Mouse (Mus musculus) spleen, adult 2 months (tissue): ENCODE data around the gene Slc18b1. TPM values are rescaled to one million over a fixed set of nuclear protein-coding genes. Genes with fewer than 3 reads are reported as not detected.

Experiments used
- DNase-seq, 2 experiments: peaks; one replicate each; pipeline versions ENCODE4 v3.0.0 to v3.0.0-alpha.2; 2012 to 2021; ENCODE audit warnings: low spot score in 2 of 2, low read depth in 1 of 2
- H3K27ac ChIP-seq: fragments of 200-500 bp; 2 replicates; pipeline ENCODE4 v1.5.1; 2012; ENCODE audit warnings: low read length, inconsistent platforms; ENCODE audit not compliant: insufficient read depth
- H3K27me3 ChIP-seq: fragments of 200-500 bp; 2 replicates; pipeline ENCODE4 v1.6.1; 2012; ENCODE audit warnings: mild to moderate bottlenecking, moderate library complexity, low read length, inconsistent platforms; ENCODE audit not compliant: control insufficient read depth, insufficient read depth
- H3K36me3 ChIP-seq: fragments of 200-500 bp; 2 replicates; pipeline ENCODE4 v1.6.1; 2012; ENCODE audit warnings: mild to moderate bottlenecking, low read length, inconsistent platforms; ENCODE audit not compliant: control insufficient read depth, insufficient read depth
- H3K4me1 ChIP-seq: fragments of 200-500 bp; 2 replicates; pipeline ENCODE4 v1.6.1; 2011; ENCODE audit warnings: inconsistent platforms; ENCODE audit not compliant: control insufficient read depth, insufficient read depth, insufficient read length
- H3K4me3 ChIP-seq: fragments of 200-500 bp; 2 replicates; pipeline ENCODE4 v1.5.1; 2011; ENCODE audit warnings: mild to moderate bottlenecking, inconsistent platforms; ENCODE audit not compliant: insufficient read depth, insufficient read length; ENCODE audit errors: extremely low read depth
- CTCF ChIP-seq: fragments of 200-500 bp; IDR thresholded peaks from 2 replicates; pipeline ENCODE4 v1.5.1; 2011; ENCODE audit warnings: mild to moderate bottlenecking, inconsistent platforms; ENCODE audit not compliant: insufficient read depth, insufficient read length, insufficient replicate concordance; ENCODE audit errors: extremely low read depth
- POLR2A ChIP-seq: fragments of 200-500 bp; IDR thresholded peaks from 2 replicates; pipeline ENCODE4 v1.6.1; 2011; ENCODE audit warnings: low read depth, low read length, inconsistent platforms
- WGBS: fragments of 180-500 bp; shearing (Covaris S2); methylation state at CpG from one replicate; pipeline ENCODE4 v1.1.7; 2018; 5-methylcytosine and 5-hydroxymethylcytosine counted together
- polyA plus RNA-seq: library from polyadenylated mRNA; depleted of rRNA; stranded (reverse); fragments of >200 nt; gene quantifications from 2 replicates; pipeline ENCODE4 v1.2.3, GENCODE M21; 2012; rRNA removed

Slc18b1 gene
- polyA plus RNA-seq: 1.1 TPM in 2 replicates

DNA sequence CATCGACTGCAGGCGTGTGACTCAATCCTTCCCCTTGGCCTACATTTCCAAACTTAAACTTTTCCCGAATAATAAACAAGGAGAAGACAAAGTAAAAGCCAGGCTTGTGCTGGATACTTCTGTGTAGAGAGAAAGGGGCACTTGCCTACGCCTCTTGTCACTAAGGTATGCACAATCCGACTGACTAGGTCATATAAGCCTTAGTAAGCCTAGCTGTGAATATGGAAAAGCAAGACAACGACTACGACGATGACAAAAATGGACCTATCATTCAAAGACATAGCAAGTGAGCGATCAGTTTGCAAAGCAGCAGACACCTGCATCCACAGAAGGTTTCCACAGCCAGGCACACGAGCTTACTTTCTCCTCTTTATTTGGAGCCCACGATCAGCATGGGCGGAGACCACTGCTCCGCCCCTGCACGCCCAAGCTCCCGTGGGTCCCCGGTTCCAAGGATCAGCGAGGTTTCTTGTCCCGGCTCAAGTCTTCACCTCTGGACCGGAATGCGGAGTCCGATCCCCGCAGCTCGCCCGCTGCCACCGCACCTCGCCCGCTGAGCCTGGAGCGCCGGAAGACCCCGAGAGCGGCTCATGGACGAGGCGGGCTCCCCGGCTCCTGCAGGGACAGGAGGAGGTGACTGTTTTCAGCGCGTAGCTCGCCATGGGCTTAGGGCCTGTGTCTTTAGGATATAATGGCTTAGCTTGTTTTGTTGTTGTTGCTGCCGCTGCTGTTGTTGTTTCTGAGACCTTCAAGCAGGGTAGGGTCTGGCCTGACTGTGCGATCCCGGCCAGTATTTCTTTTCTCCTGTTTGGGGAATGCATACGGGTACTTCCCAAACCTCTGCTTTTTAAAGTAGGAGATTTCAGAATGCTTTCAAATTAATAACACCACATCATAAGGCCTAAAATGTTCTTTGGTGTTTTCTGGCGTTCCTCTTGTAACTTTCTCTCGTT is at the start of gene Slc18b1:
Gene Slc18b1, plus strand, starts transcription at position 436 of the 953 bp plus-strand sequence.
- TF ChIP-seq CTCF (no peak), POLR2A (no peak)
- Histone ChIP-seq H3K4me1 (0 out of 2 replicates have a peak, but pooled peaks cover 1% of the 10 kb centered on the region), H3K27me3 (peaks cover 3% of the 10 kb centered on the region; the same call in 1 of the 2 replicates), H3K4me3 (peak within 1 kb of the TSS; percentile 49), H3K36me3 (no peaks in the 10 kb centered on the region), H3K27ac (no peak within 1 kb of the TSS)
- no peak for DNase-seq
- WGBS: 15% methylated on average over 43 of the region's 43 CpGs

DNA sequence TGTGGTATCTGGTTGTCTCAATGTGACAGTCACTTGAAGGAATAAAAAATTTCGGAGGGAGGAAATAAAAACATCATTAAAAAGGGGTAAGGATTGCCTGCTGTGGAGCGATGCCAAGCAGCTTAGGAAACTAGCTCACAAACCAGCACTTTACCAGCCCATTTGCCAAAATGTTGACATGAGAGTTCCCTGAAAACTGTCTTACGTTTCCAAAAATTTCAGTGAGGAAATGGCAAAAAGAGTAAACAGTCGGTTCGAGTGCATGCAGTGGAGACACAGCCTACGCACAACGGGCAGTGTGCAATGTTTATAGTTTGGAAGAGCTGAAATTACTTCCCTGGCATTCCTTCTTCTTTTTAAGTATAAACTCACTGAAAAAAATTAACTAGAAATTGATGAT is 42.6 kb upstream of the Slc18b1 start:
- Histone ChIP-seq H3K36me3 (no peaks in the 10 kb centered on the region), H3K27ac (no peak overlapping the region), H3K4me1 (no peaks in the 10 kb centered on the region), H3K4me3 (no peak overlapping the region), H3K27me3 (no peaks in the 10 kb centered on the region)
- TF ChIP-seq POLR2A: no peak
- no peak for TF ChIP-seq CTCF
- WGBS: 81% methylated on average over 7 of the region's 7 CpGs
- no peak for DNase-seq

DNA sequence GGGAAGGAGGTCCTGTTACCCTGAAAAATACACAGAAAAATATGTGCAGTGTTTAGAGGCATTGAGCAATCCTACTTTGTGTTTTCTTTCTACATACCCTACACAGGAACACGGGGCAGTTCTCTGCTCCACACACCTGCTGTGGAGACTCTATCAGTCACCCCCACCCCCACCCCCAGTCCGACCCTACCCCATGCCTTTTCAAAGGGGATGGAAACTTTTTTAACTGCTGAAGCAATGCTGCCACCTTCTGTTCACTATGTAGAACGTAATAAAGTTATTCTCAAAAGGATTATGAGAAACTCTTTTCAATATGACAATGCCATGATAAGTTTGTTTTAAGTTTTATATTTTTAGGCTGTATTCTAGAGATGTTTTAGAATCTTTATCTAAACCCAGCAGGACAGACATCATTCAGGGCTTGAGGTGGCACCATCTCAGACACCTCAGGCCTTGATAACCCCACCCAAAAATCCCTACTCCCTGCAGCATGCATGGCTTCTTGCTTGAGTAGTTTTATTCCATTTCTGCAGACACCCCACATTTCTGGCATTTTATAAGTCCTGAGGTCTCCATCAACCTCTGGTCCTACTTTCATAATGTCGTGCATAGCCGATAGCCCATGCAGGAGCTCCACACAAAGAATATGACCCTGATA is 19.4 kb upstream of the Slc18b1 start:
- H3K27ac ChIP-seq: no peak overlapping the region
- no peak overlapping the region for H3K4me3 ChIP-seq
- 36% methylated on average over 5 of the region's 5 CpGs for WGBS
- TF ChIP-seq CTCF: no peak
- no peak for TF ChIP-seq POLR2A
- no peaks in the 10 kb centered on the region for H3K36me3 ChIP-seq
- no peak for DNase-seq
- no peaks in the 10 kb centered on the region for H3K27me3 ChIP-seq
- no peaks in the 10 kb centered on the region for H3K4me1 ChIP-seq

DNA sequence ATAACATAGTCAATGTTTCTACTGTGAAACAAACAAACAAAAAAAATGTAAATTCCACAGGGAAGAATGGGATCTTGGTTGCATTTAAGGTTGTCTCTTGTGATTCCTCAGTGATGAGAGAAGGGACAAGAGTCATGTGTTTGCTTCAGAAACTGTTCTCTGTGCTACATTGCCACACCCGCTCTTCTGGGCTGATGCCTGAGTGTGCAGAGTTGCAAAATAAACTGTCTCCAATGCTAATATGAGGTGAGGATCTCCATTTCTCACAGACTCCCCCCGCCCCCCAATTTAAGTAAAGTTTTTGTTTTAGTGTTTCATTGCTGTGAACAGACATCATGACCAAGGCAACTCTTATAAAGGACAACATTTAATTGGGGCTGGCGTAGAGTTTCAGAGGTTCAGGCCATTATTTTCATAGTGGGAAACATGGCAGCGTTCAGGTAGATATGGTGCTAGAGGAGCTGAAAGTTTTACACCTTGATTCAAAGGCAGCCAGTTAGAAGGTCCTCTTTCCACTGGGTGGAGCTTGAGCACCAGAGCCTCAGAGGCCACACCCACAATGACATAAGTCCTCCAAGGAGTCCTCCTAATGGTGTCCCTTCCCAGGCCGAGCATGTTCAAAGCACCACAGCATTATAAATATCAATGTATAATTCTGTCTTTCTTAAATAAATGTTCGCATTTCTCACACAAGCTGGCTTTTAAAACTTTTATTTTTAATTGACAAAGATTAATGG is 16.1 kb upstream of the Slc18b1 start:
- Histone ChIP-seq H3K27me3 (no peaks in the 10 kb centered on the region), H3K4me1 (no peaks in the 10 kb centered on the region), H3K4me3 (no peak overlapping the region), H3K36me3 (peaks cover 12% of the 10 kb centered on the region), H3K27ac (no peak overlapping the region)
- no peak for TF ChIP-seq CTCF
- no peak for TF ChIP-seq POLR2A
- DNase-seq: no peak
- WGBS: 85% methylated on average over 6 of the region's 6 CpGs

DNA sequence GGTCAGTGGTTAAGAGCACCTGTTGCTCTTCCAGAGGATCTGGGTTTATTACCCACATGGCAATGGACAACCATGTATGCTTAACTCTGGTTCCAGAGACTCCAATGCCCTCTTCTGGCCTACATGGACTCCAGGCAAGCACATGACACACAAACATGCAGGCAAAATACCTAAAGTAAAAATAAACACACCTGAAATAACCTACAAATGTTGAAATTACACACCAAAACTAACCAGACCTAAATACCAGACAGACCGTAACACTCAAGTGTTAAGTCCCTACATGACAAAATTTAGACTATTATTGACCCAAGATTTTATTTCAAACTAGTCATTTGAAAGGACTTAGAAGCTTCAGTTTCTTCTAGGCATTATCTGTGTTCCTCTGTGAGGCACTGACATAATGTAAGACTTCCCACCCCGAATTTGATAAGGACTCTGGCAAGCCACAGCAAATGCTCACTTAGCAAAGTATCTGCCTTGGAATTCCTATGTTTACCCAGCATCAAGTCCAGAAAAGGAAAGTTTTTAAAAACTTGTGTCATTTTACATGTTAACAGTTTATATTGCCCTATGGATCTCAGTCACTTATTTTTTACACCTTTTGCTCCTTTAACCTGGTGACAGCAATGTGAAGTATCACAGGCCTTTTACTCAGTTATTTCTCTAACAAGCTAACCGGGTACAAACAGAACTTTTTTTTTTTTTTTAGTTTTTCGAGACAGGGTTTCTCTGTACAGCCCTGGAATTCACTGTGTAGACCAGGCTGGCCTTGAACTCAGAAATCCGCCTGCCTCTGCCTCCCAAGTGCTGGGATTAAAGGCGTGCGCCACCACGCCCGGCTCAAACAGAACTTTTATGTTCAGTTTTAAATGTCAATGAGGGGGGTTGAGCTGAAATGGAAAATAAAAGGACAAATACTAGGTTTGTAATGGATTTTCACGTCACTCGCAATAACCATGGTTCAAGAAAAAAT is 14.7 kb upstream of the Slc18b1 start:
- Histone ChIP-seq H3K27me3 (no peaks in the 10 kb centered on the region), H3K4me1 (no peaks in the 10 kb centered on the region), H3K36me3 (peaks cover 12% of the 10 kb centered on the region), H3K27ac (no peak overlapping the region), H3K4me3 (no peak overlapping the region)
- DNase-seq: no peak
- WGBS: 79% methylated on average over 11 of the region's 11 CpGs
- no peak for TF ChIP-seq CTCF
- no peak for TF ChIP-seq POLR2A
